Mouse (Mus musculus) activated CD4-positive, CD25-positive, alpha-beta regulatory T cell (primary cell): ENCODE data around the gene Myoc. TPM values are rescaled to one million over a fixed set of nuclear protein-coding genes. Genes with fewer than 3 reads are reported as not detected.

Source experiments
- polyA plus RNA-seq, 2 experiments: library from polyadenylated mRNA; unstranded; fragments of 100-300 nt; shearing (Covaris generic); gene quantifications; one replicate each; pipeline ENCODE4 v1.2.1; 2017

The Myoc gene
- polyA plus RNA-seq, result not detected

DNA sequence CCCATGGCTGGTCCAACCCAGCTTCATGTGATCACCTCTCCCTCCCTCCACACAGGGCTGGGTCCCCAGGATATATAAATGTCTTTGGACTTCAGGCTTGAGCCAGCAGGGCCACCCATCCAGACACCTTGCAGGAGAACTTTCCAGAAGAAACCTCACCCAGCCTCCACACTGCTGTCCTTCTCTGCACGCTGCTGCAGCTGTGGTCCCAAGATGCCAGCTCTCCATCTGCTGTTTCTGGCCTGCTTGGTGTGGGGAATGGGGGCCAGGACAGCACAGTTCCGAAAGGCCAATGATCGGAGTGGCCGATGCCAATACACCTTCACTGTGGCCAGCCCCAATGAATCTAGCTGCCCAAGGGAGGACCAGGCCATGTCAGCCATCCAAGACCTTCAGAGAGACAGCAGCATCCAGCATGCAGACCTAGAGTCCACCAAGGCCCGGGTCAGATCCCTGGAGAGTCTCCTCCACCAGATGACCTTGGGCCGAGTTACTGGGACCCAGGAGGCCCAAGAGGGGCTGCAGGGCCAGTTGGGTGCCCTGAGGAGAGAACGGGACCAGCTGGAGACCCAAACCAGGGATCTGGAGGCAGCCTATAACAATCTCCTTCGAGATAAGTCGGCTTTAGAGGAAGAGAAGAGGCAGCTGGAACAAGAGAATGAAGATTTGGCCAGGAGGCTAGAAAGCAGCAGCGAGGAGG is at the start of gene Myoc:
TSS of gene Myoc (plus strand) at position 105 of the 700 bp plus-strand sequence.

DNA sequence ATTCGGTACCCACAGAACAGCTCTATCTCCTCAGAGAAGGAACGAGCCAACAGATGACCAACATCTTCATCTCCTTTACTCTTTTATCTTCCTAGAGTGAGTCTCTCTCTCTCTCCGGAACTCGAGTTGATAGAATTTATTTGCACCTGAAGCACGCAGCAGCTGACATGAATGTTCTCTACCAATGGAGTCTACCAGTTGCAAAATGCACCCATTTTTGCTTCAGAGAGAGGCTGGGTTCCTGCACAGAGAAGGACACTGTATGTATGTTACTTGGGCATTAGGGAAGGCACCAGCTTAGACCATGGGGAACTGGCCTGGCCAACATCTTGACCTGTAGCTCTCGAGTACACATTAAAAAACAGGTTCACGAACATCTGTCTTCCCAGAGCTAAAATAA is 19.2 kb downstream of the Myoc start, which contains the start of gene Myocos:
TSS of gene Myocos (minus strand) at position 101 of the 400 bp plus-strand sequence.

Other genes starting within 250 kb of the Myoc start
- under 1 TPM; 0.17 to 0.63 TPM for gene Dnm3, start 161.1 kb upstream of the Myoc start, polyA plus RNA-seq
- gene Mettl13, start 90.6 kb upstream of the Myoc start, polyA plus RNA-seq, result 10 to 100 TPM; 13.2 to 14.7 TPM
- 10 to 100 TPM; 90.5 to 95.6 TPM for gene Vamp4, start 68.6 kb upstream of the Myoc start, polyA plus RNA-seq
- gene Myocos, start 19.1 kb downstream of the Myoc start, polyA plus RNA-seq, result under 1 TPM in 1 of 2 experiments, not detected in 1; 0.42 TPM
- 100 to 1,000 TPM; 182 to 202 TPM for gene Prrc2c, start 101.4 kb downstream of the Myoc start, polyA plus RNA-seq
- under 1 TPM in 1 of 2 experiments, not detected in 1; 0.17 TPM for gene Fmo4, start 174.8 kb downstream of the Myoc start, polyA plus RNA-seq
- under 1 TPM in 1 of 2 experiments, not detected in 1; 0.42 TPM for gene Fmo1, start 227.5 kb downstream of the Myoc start, polyA plus RNA-seq